Mouse (Mus musculus) G1E (cell line): ENCODE data around the gene Gbp8.
"Not testable (repeated sequence)": the region's sequence is repeated elsewhere in the genome, so short reads cannot be mapped to it uniquely, and the experiment has no call there.

Source experiments
- CTCF ChIP-seq: IDR thresholded peaks from 2 replicates; pipeline ENCODE4 v1.5.1; 2012; ENCODE audit warnings: low read depth, low read length, inconsistent platforms, mixed read lengths
- GATA1 ChIP-seq: IDR thresholded peaks from 2 replicates; pipeline ENCODE4 v1.6.1; 2012; ENCODE audit warnings: borderline replicate concordance, low read length, inconsistent platforms, mixed read lengths
- GATA2 ChIP-seq: IDR thresholded peaks from 2 replicates; pipeline ENCODE4 v1.6.1; 2012; ENCODE audit warnings: low read depth, low read length, inconsistent platforms, borderline replicate concordance
- POLR2AphosphoS5 ChIP-seq: IDR thresholded peaks from 2 replicates; pipeline ENCODE4 v1.6.1; 2012; ENCODE audit warnings: low read depth, low read length, inconsistent platforms; ENCODE audit not compliant: insufficient replicate concordance
- TAL1 ChIP-seq: conservative IDR thresholded peaks from 2 replicates; pipeline ENCODE4 v1.6.1; 2012; ENCODE audit warnings: low read depth, low read length, inconsistent platforms, mixed read lengths

DNA sequence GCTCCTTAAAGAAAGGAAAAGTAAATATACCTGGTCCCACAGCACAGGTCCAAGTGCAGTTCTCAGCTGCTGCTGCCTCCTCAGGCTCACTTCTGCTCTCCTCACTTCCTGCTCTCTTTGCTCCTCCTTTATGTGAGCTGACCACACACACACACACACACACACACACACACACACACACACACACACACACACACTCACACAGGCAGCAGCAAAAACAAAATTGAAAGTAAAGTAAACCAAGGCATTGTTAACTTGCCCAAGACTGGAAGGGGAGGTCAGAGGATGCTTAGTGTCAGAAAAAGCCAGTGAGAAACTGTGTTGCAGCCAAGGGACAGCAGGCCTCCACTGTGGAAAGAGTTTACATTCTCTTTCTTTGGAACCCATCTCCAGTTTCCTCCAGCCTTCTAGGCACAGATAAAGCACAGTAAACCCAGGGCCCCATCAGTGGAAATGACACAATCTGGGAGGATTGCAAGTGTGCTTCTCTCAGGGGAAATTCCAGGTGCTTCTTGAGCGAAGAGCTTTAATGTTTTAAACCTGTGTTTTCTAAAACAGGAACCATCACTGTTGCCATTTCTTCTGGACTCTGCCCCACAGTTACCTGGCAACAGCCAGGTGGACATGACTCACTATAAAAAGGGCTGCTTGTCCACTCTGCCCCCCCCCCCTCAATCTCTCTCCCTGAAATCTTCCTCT is 85.7 kb downstream of the Gbp8 start:
- not testable (repeated sequence) for TF ChIP-seq CTCF, GATA1, TAL1, POLR2AphosphoS5, GATA2
